Comparison of ENCODE assay signal across 11 mouse cellular contexts in genomic region chr9:43993221-43993976, GRCm38 (mm10). TPM values are rescaled to one million over a fixed set of nuclear protein-coding genes. Genes with fewer than 3 reads are reported as not detected.
DNase-seq lines count a peak whose midpoint lies in the region; ATAC-seq lines count a peak whose summit lies in the region.
"Had no signal": no experiment of that assay in that cellular context is flagged by ENCODE, and none has a peak within 500 bp of the region (broad histone marks: within the 10 kb centered on the region; RNA-seq: fewer than 3 reads in every experiment).

No protein-coding gene starts in this region.

- 22% methylated on average over 9 of the region's 9 CpGs for WGBS in heart, embryonic 10.5 days
- WGBS in lung, embryonic 15.5 days: 16% methylated on average over 9 of the region's 9 CpGs

- no peaks in the 10 kb centered on the region for H3K27me3 ChIP-seq in heart, embryonic 10.5 days (ENCODE audit: insufficient read depth, poor library complexity, severe bottlenecking)
- no peaks in the 10 kb centered on the region for H3K27me3 ChIP-seq in lung, embryonic 15.5 days
- H3K27me3 ChIP-seq: forebrain, embryonic 13.5 days; midbrain, embryonic 13.5 days had no signal

- no peak for ATAC-seq in lung, embryonic 15.5 days (ENCODE audit: borderline replicate concordance, extremely low read depth, low FRiP score, low TSS enrichment)
- ATAC-seq: forebrain, embryonic 13.5 days; midbrain, embryonic 13.5 days had no signal

- intact Hi-C loops in heart, postnatal 14 days (cut with DNase I): no loop called here

- H3K9ac ChIP-seq in lung, embryonic 15.5 days: no peak overlapping the region
- H3K9ac ChIP-seq: forebrain, embryonic 13.5 days; midbrain, embryonic 13.5 days had no signal

- H3K9me3 ChIP-seq in heart, embryonic 10.5 days: no peaks in the 10 kb centered on the region
- H3K9me3 ChIP-seq in lung, embryonic 15.5 days: no peaks in the 10 kb centered on the region
- H3K9me3 ChIP-seq: forebrain, embryonic 13.5 days; midbrain, embryonic 13.5 days had no signal

- H3K27ac ChIP-seq in heart, embryonic 10.5 days: peak overlapping the region; percentile 67
- 0 out of 2 replicates have a peak overlapping the region, but pooled peaks have one; percentile 24 for H3K27ac ChIP-seq in lung, embryonic 15.5 days
- H3K27ac ChIP-seq: forebrain, embryonic 13.5 days; midbrain, embryonic 13.5 days had no signal

- no peak overlapping the region for H3K4me3 ChIP-seq in heart, embryonic 10.5 days
- H3K4me3 ChIP-seq in lung, embryonic 15.5 days: no peak overlapping the region
- H3K4me3 ChIP-seq: forebrain, embryonic 13.5 days; midbrain, embryonic 13.5 days had no signal

- no peaks in the 10 kb centered on the region for H3K36me3 ChIP-seq in heart, embryonic 10.5 days
- no peaks in the 10 kb centered on the region for H3K36me3 ChIP-seq in lung, embryonic 15.5 days
- H3K36me3 ChIP-seq: midbrain, embryonic 13.5 days had no signal

- peaks cover 30% of the 10 kb centered on the region for H3K4me1 ChIP-seq in heart, embryonic 10.5 days
- H3K4me1 ChIP-seq in lung, embryonic 15.5 days: peaks cover 16% of the 10 kb centered on the region

- no peak overlapping the region for H3K4me2 ChIP-seq in lung, embryonic 15.5 days
- H3K4me2 ChIP-seq: forebrain, embryonic 13.5 days; midbrain, embryonic 13.5 days had no signal

- DNase-seq in heart, embryonic 10.5 days (ENCODE audit: low spot score): peak; percentile 83
- DNase-seq in heart, postnatal 14 days: no peak
- no peak for DNase-seq in lung, postnatal 4 days
- peak; percentile 83 for DNase-seq in forelimb bud, embryonic 11.5 days (ENCODE audit: low read depth, low spot score)
- DNase-seq in neural tube, embryonic 10.5 days (ENCODE audit: extremely low spot score, low spot score): peak; percentile 50
- DNase-seq in adrenal gland, adult 8-10 months: no peak
- DNase-seq in layer of hippocampus, adult 9-10 months (ENCODE audit: low spot score): no peak

RNA-seq across cellular contexts. Expression of gene Thy1, which starts 49.8 kb away (rescaled TPM):
- 0.15 and 1.1 TPM in 2 replicates for polyA plus RNA-seq in heart, embryonic 10.5 days (2016; fragmentation: Nextera tagmentation; extraction: Ambion mirVana)
- 10 to 100 TPM; 27.1 to 57.0 TPM for total RNA-seq in heart, postnatal 14 days (2021)
- 1.6 and 4.1 TPM in 2 replicates for polyA plus RNA-seq in lung, embryonic 15.5 days (2015; fragmentation: Nextera tagmentation; extraction: Ambion mirVana)
- total RNA-seq in adrenal gland, adult 8-10 months (2022): 10 to 100 TPM; 46.5 to 54.9 (median 48.0) TPM
- polyA plus RNA-seq: C2C12 had no signal

Comparison
In these comparisons a context has a peak if more than half of its experiments do, and no peak if none do; other contexts are left out.
1. DNase-seq: peak in heart, embryonic 10.5 days (single experiment), forelimb bud, embryonic 11.5 days (single experiment) and neural tube, embryonic 10.5 days (single experiment); none in heart, postnatal 14 days (0 of 2), lung, postnatal 4 days (0 of 2), adrenal gland, adult 8-10 months (single experiment) and layer of hippocampus, adult 9-10 months (single experiment).